Mouse (Mus musculus) left cerebral cortex, adult 9 months (tissue): ENCODE measurements at regions not wholly inside any gene's neighbourhood (a gene's known extent, or its start where the extent isn't known, plus 50 kb on each side); places are given as distances from the start of the nearest gene placed in this dataset.

ENCODE experiments used
- DNase-seq, 2 experiments: peaks; one replicate each; pipeline ENCODE4 v3.0.0; 2022; ENCODE audit warnings: low spot score in 2 of 2

- DNase-seq: no peak
Observed at GRCm38 (mm10) chr15:10838584-10839288, 113.4 kb upstream of the C1qtnf3 start.

- peak; percentile 83 to 89 for DNase-seq
Observed at GRCm38 (mm10) chr15:10840621-10841034, 111.5 kb upstream of the C1qtnf3 start.

DNA sequence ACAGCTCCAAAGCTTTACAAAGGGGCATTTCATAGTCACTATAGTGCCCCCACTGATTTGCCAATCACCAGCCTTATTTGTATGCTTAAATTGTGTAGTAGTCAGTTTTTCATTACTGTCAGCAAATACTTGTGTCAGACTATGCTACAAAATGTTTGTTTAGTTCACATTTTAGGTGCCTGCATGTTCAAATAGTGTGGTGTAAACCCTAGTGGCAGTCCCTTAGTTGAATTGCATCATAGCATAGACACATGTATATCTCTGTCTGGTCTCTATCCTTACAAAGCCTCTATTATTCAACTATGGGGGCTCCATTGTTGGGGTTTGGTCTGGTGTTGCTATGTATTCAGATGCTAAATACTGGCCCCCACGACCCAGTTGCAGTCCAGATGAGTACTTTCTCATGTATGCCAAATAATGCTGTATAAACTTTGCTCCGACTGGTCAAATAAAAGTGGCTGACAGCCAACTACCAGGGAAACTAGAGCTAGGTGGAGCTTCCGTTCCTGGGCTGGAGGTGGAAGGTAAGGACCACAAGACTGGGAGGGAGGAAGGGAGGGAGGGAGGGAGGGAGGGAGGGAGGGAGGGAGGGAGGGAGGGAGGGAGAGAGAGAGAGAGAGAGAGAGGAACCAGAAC, 109.0 kb upstream of the C1qtnf3 start:
- no peak for DNase-seq

- no peak for DNase-seq
Observed at GRCm38 (mm10) chr15:10846722-10847121, 105.4 kb upstream of the C1qtnf3 start.

DNA sequence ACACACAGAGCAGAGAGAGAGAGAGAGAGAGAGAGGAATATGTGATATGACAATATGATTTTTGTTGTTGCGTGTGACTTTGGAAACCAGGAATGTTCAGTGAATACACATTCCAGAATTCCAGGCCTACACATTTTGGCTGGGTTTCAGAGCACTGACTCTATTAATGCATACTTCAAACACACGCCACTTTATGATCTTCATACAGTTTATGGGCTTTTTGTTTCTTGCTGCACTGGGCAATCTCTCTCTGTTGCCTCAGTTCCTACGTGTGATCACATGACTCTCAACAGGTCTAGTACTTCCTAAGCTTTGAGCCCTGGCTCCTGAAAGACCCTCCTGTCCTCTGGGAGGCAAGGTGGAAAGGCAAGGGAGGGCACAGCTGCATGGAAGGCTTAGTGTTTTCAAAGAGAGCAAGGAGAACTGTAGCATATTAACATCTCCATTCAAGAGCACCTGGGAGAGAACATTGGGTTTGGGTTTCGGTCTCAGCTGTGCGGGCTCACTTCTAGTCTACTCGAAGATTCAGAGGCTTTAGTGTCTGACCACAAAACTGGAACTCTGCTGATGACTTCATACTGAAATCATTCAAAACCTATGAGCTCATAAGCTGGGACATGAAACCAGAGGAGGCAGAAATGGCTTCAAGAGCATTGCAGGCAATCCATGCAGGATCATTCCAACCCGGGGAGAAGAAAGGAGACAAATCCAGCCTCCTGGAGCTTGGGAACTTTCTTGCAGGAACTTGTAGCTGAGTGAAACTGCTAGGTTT, 87.9 kb upstream of the C1qtnf3 start:
- DNase-seq: no peak

- DNase-seq: no peak
Observed at GRCm38 (mm10) chr15:10865109-10865508, 87.0 kb upstream of the C1qtnf3 start.

- DNase-seq: peak in 1 of 2 experiments; percentile 37
Observed at GRCm38 (mm10) chr15:10866794-10867193, 85.3 kb upstream of the C1qtnf3 start.

DNA sequence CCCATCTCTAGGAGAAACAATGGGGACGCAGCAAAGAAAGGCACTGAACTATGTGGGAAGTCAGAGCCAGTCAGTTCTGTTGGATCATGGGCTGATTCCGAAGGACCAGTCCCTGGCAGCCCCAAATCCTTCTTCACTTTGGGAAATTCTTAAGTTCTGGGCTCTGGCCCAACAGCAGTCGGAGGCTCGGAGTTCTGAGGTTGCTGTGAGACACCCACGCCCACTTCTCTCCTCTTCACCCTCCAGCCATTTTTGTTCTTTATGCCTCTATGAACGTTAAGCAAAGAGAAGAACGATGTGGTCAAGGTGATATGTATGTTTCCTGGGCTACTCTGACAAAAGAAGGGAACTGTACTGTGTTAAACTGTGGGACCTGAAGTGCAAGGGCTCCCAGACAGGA, 84.0 kb upstream of the C1qtnf3 start:
- peak in 1 of 2 experiments; percentile 26 for DNase-seq

- DNase-seq: no peak
Observed at GRCm38 (mm10) chr15:10868716-10869585, 83.2 kb upstream of the C1qtnf3 start.

DNA sequence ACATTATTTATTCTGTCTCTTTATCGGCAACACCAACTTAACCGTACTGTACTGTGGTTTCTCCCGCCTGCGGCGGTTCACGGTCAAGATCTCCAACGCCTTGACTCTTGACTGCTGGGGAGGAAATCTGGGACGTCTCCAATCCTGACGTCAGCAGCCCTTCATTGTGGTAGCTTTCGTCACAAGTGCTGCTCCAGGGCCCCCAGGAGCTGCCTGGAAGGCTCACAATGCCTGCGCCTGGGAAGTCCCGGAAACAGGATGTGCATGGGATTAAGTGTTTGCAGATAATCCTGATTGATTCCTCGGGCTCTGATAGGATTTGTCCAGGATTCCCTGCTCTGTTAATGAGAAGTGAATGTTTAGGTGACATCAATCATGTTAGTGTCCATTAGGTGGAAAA, 82.3 kb upstream of the C1qtnf3 start:
- no peak for DNase-seq

GRCm38 (mm10) chr15:10872322-10872967, 79.7 kb upstream of the C1qtnf3 start:
- DNase-seq: no peak

- no peak for DNase-seq
Observed at GRCm38 (mm10) chr15:10876328-10876727, 75.8 kb upstream of the C1qtnf3 start.

GRCm38 (mm10) chr15:10881726-10882125, 70.4 kb upstream of the C1qtnf3 start:
- no peak for DNase-seq

DNA sequence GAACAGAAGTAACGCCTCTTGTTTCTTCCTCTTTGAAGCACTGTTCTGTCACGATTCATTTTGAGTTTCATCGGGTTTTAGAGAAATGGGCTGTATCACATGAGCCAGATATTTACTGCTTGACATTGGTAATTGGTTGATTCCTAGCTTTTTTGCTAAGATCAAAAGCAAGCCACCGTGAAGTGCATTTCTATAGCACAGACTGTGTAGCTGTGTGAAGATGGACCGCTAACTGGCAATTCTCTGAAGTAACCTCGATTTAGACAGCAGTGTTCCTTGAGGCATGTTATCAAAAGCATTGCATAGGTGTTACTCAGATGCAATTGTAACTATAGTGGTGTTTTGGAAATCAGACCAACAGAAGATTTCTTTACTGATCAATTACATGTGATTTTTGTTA, 64.1 kb upstream of the C1qtnf3 start:
- DNase-seq: no peak

- DNase-seq: no peak
Observed at GRCm38 (mm10) chr15:10890220-10890921, 61.8 kb upstream of the C1qtnf3 start.

GRCm38 (mm10) chr15:10898309-10898708, 53.8 kb upstream of the C1qtnf3 start:
- DNase-seq: no peak

- DNase-seq: no peak
Observed at GRCm38 (mm10) chr15:10898715-10899486, 53.2 kb upstream of the C1qtnf3 start.

GRCm38 (mm10) chr15:10899904-10900303, 52.2 kb upstream of the C1qtnf3 start:
- DNase-seq: no peak

DNA sequence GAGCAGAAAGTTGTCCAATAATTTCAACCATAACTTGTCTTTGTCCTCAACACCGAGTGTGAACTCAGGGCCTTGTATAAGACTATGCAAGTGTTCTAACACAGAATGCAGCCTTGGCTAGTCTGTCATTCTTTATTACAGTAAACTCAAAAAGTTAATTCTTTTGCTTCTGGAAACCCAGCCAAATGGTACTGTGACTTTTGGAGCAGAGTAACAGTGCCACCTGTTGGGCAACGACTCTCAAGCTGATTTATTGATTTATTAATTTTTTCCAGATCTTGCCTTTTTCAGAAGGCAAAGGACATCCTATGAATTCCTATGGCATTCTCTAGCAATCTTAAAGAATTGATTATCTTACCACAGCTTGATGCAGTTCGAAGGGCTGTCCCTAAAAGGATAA, 51.1 kb upstream of the C1qtnf3 start:
- DNase-seq: peak in 1 of 2 experiments; percentile 21

DNA sequence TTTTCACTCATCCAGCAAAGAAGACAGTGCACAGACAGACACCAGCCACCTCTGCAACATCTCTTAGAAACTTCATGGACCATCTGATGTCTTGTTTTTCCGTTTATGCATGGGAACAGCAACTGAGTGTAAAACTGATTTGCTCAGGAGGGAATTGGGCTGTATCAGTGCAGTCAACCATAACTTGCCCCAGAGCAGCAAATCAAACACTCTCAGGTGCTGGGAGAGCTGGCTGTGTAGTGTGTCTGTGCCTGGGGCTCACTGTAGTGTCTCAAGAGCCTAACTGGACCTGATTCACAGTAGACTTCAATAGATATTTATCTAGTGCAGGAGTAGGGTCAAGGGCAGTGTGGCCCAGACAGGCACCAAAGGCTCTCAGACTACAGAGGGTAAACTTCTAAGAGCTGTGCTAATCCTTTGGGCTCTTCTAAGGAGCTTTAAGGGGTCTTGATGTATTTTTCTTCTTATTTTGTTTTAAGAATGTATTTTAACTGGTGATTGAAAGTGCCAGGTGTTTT, 50.3 kb upstream of the C1qtnf3 start:
- no peak for DNase-seq
